Mouse (Mus musculus): Measurements from ENCODE around the gene Adcy4.

Gene Adcy4

DNA sequence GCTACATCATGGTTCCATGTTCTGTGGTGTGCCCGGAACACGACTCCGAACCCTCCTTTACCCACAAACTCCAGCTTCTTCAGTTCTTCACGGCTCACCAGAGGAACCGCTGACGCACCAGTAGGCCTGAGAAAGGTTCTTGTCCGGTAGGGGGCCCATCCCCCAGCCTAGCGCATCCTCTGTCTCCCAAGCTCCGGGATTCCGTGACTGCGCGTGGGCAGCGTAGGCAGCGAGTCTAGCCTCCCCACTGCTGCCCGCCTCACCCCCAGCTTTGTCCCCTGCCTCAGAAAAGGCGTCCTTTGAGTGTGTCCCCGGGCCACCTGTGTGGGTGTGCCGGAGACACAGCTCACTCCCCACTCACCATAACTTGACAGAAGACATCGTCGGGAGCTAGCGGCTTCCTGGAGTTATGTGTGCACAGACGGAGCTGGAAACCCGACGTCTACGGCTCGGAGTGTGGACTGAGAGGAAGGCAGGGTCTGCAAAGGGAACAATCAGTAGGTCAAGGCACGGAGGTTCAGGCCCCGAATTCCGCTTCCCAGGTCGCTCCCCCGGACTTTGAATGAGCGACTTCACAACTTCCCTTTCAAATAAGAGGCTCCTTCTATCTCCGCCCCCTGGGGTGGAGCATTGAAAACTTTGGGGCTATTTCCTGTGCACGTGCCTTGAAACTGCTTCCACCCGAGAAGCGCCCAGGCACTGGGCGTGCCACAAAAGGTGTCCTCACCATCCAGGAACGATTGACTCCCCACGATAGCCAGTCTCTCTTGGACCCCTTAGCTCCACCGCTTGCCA, 4.6 kb upstream of the Adcy4 start, which contains the start of gene Ripk3:
Gene Ripk3 (minus strand): TSS at position 610 of the 795 bp plus-strand sequence.
- DNase-seq (ENCODE audit: extremely low spot score, low read depth, low spot score) = no peak

DNA sequence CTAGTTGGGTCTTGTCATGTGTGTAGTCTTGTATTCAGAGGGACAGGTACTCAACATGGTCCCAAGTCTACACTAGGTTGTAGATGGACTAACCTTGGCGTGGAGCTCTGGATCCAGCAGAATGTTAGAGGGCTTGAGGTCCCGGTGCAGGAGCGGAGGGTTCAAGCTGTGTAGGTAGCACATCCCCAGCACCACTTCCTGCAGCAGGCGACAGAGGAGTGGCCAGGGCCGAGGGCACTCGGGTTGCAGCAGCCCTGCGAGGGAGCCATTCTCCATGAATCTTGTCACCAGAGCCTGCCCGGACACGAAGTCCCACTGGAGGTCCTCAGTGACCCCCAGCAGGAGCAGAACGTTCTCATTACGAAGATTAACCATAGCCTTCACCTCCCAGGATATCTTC, 3.8 kb upstream of the Adcy4 start:
- DNase-seq (ENCODE audit: extremely low spot score, low read depth, low spot score) = no peak

DNA sequence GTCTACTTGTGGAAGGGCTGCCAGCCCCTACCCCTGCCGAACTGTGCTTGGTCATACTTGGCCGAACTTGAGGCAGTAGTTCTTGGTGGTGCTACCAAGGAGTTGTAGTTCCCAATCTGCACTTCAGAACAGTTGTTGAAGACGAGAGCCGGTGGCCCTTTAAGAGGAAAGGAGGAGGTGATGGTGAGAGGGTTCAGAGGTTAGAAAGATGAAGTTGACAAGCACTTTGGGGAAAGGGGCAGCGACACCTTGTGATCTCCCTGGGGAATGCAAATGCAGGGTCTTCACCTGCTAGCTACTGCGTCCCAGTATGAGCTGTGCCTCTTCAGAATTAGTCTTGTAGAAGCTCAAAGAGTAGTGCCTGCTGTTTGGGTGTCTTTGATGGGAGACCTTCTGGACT, 1.3 kb upstream of the Adcy4 start:
- no peak for DNase-seq (ENCODE audit: extremely low spot score, low read depth, low spot score)

GRCm38 (mm10) chr14:55783171-55783957, 531 bp downstream of the Adcy4 start:
- DNase-seq (ENCODE audit: extremely low spot score, low read depth, low spot score) = no peak

DNA sequence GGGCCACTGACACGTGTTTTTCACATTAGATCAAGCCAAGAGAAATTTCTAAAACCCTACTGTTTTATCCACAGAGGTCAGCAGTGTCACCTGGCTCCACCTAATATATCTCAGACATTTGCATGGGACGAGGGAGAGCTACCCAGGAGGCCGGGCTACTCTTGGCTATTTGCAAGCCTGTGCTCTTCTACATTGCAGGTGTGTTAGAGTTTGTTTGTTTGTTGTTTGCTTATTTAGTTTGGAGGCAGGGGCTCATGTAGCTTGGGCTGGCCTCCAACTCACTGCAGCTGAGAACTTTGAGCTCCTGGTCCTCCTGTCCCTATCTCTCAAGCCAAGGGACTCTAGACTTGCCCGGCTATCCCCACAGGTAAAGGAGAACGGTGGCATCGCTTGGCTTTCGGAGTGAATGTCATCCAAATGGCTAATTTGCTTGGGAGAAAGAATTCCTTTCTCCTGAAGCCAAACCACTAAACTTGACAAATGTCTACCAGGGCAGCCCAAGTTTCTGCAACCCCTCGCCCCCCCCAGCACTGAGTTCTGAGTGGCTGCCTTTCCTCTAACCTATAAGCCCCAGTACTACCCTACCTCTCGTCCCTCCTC, 1.4 kb downstream of the Adcy4 start:
- DNase-seq (ENCODE audit: extremely low spot score, low read depth, low spot score) = no peak

- peak; percentile 79 for DNase-seq (ENCODE audit: extremely low spot score, low read depth, low spot score)
Observed at GRCm38 (mm10) chr14:55781310-55781709, 2.6 kb downstream of the Adcy4 start.

- DNase-seq (ENCODE audit: extremely low spot score, low read depth, low spot score) = no peak
Observed at GRCm38 (mm10) chr14:55780736-55781135, 3.2 kb downstream of the Adcy4 start.

GRCm38 (mm10) chr14:55779656-55780055, 4.2 kb downstream of the Adcy4 start:
- no peak for DNase-seq (ENCODE audit: extremely low spot score, low read depth, low spot score)

- DNase-seq (ENCODE audit: extremely low spot score, low read depth, low spot score) = no peak
Observed at GRCm38 (mm10) chr14:55778686-55779085, 5.2 kb downstream of the Adcy4 start.

DNA sequence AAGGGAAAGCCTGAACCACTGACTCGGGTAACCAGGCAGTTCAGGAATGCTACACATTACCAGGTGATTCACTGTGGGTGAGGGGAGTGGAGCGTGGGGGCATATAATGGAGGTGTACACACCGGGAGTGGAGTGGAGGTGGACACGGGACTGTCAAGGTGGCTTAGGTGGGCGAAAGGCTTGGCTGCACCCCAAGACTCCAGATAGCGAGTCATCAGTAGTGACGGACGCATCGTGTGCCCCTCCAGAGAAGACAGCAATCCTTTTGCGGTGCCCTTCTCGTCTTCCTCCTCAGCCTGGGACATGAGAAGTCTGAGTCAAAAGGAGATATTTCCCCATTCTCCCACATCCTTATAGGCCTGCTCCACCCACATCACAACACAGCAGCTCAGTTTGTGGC, 6.1 kb downstream of the Adcy4 start:
- no peak for DNase-seq (ENCODE audit: extremely low spot score, low read depth, low spot score)

DNA sequence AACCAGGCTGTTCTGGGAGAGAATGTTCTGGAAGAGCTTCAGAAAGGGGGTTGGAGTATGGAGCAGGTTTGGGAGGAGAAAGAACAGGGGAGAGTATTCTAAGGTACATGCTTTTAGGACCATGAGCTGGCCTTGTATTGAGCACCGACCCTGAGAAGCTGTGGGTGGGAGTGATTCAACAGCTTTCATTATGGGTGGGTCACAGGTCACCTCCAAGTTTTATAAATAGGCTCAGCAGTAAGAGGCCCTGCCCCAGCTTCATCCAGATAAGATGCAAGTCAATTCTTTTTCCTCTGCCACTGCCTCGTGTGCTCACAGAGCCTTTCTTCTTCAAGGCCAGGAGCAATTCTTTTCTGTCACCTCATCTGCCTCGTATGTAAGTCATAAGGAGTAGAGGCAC, 6.7 kb downstream of the Adcy4 start:
- DNase-seq (ENCODE audit: extremely low spot score, low read depth, low spot score) = no peak

DNA sequence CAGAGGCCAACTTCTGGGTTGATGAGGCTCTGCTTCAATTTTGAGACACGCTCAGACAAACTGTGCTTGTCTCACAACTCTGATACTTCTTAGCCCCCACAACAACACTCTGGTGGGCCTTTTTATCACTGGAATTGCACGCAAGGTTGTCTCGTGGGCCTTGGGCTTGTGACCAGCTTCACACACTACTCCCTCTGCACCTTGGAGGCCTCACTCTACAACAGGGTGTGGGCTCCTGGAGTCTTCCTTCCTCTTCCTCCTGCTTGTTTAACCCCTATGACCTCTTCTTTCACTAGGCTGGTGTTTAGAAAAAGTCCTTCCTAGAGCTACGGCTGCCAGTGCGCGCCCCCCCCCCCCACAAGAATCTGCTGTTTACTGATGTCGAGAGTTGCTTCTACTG, 7.2 kb downstream of the Adcy4 start:
- DNase-seq (ENCODE audit: extremely low spot score, low read depth, low spot score) = no peak

DNA sequence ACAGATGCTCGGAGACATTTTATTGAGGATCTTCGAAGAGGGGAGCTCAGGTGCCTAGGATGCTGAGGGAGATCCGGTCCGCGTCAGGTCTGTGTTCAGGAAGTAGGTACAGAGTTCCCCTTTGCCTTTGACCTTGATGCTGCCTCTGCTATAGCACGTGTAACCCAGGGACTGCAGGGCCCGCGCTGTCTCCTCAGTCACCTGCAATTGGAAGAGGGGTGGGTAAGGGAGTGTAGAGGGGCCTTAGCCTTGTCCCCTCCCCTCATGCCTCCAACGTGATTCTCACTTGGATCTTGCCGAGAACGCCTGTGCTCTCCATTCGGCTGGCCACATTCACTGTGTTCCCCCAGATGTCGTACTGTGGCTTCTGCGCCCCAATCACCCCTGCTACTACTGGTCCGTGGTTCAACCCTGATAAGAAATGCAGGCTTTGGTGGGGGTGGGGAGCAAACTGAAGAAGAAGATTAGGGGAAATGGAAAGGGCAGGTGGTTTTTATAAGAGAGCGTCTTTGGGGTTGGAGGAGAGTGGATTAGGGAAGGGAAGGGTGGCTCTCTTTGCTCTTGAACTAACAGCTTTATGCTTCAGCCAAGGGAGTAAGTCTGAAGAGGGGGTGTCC, 14.7 kb downstream of the Adcy4 start:
- no peak for DNase-seq (ENCODE audit: extremely low spot score, low read depth, low spot score)

DNA sequence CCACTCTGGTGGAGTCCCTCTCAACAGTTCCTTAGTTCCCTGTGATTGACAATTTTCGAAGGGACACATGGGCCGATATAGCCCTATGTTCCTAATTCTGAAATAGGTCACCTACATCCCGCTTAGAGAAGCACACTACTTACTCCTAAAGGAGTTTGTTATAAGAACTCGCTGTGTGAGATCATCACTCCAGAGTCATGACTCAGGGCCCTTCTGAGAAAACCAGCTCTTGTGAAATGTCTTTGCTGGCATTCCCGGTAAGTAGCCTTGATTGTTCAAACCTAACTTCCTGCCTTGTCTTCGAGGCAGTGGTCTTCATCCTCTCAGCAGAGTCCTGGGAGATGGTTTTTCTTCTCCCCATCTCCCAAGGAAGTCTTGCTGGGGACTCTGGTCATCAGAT, 15.3 kb downstream of the Adcy4 start:
- no peak for DNase-seq (ENCODE audit: extremely low spot score, low read depth, low spot score)

GRCm38 (mm10) chr14:55767519-55768414, 16.1 kb downstream of the Adcy4 start:
- DNase-seq (ENCODE audit: extremely low spot score, low read depth, low spot score) = no peak

- DNase-seq (ENCODE audit: extremely low spot score, low read depth, low spot score) = no peak
Observed at GRCm38 (mm10) chr14:55765696-55766095, 18.2 kb downstream of the Adcy4 start, which contains the start of gene Ltb4r1. TSS of gene Ltb4r1 (plus strand) at chr14:55765962.

- no peak for DNase-seq (ENCODE audit: extremely low spot score, low read depth, low spot score)
Observed at GRCm38 (mm10) chr14:55763166-55763565, 20.7 kb downstream of the Adcy4 start.

DNA sequence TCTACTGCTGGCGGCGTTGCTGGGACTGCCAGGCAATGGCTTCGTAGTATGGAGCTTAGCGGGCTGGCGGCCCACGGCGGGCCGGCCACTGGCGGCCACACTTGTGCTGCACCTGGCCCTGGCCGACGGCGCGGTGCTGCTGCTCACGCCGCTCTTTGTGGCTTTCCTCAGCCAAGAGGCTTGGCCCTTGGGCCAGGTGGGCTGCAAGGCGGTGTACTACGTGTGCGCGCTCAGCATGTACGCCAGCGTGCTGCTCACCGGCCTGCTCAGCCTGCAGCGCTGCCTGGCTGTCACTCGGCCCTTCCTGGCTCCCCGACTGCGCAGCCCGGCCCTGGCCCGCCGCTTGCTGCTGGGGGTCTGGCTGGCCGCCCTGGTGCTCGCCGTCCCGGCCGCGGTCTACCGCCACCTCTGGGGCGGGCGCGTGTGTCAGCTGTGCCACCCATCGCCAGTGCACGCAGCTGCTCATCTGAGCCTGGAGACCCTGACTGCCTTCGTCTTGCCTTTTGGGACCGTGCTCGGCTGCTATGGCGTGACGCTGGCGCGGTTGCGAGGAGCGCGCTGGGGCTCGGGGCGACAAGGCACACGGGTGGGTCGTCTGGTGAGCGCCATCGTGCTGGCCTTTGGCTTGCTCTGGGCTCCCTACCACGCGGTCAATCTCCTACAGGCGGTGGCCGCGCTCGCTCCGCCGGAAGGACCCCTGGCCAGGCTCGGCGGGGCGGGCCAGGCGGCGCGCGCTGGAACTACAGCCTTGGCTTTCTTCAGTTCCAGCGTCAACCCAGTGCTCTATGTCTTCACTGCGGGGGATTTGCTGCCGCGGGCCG, 21.7 kb downstream of the Adcy4 start:
- DNase-seq (ENCODE audit: extremely low spot score, low read depth, low spot score) = no peak

DNA sequence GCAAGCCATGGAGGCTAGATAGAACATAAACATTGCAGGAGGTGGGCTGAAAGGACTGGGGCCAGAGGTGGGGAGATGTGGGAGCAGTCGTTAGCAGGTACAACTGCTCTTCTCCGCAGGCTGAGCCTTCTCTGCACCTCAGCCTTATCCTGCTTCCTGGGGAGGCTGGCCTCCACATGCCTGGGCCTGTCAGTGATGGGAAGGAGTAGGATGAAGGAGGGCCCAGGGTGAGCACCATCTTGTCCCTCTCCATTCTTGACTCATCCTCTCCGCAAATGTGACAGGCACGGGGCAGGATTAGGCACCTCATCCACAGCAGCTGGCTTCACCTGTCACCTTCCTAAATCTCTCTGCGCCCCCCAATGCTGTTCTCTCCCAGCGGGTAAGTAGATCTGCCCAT, 22.7 kb downstream of the Adcy4 start, which contains the start of gene Ltb4r2:
Gene Ltb4r2 (plus strand): TSS at position 266 of the 400 bp plus-strand sequence.
- no peak for DNase-seq (ENCODE audit: extremely low spot score, low read depth, low spot score)
